Mouse (Mus musculus) embryonic facial prominence, embryonic 11.5 days (tissue): ENCODE results near the gene Paxip1. TPM values are rescaled to one million over a fixed set of nuclear protein-coding genes. Genes with fewer than 3 reads are reported as not detected.

Experiments
- ATAC-seq: fragments of 200-750 bp; cut with Nextera tagmentation; replicated peaks from 2 replicates; pipeline ENCODE4 v1.8.0; 2017; ENCODE audit warnings: low read depth; ENCODE audit not compliant: insufficient number of reproducible peaks, low FRiP score, low TSS enrichment
- DNase-seq: peaks from one replicate; pipeline ENCODE4 v3.0.0-alpha.2; 2015; ENCODE audit warnings: low spot score
- H3K27ac ChIP-seq: fragments of 300-500 bp; sonication (generic); replicated peaks from 2 replicates; pipeline ENCODE4 v1.5.1; 2014; ENCODE audit warnings: mild to moderate bottlenecking, low read depth, low read length, control low read depth
- H3K27me3 ChIP-seq: fragments of 300-500 bp; sonication (generic); 2 replicates; pipeline ENCODE4 v1.6.1; 2014; ENCODE audit warnings: mild to moderate bottlenecking, low read length, moderate library complexity, mixed read lengths; ENCODE audit not compliant: control insufficient read depth, insufficient read depth
- H3K36me3 ChIP-seq: fragments of 300-500 bp; sonication (generic); replicated peaks from 2 replicates; pipeline ENCODE4 v1.6.1; 2014; ENCODE audit warnings: low read depth, mild to moderate bottlenecking, low read length, moderate library complexity, mixed read lengths; ENCODE audit not compliant: control insufficient read depth, insufficient read depth
- H3K4me1 ChIP-seq: fragments of 300-500 bp; sonication (generic); 2 replicates; pipeline ENCODE4 v1.6.1; 2014; ENCODE audit warnings: low read length, mixed read lengths; ENCODE audit not compliant: control insufficient read depth, insufficient read depth
- H3K4me2 ChIP-seq: fragments of 300-500 bp; sonication (generic); 2 replicates; pipeline ENCODE4 v1.6.1; 2014; ENCODE audit warnings: low read depth, mild to moderate bottlenecking, control low read depth, low read length, moderate library complexity
- H3K4me3 ChIP-seq: fragments of 300-500 bp; sonication (generic); 2 replicates; pipeline ENCODE4 v1.5.1; 2014; ENCODE audit warnings: low read depth, low read length, control low read depth
- H3K9ac ChIP-seq: fragments of 300-500 bp; sonication (generic); replicated peaks from 2 replicates; pipeline ENCODE4 v1.6.1; 2014; ENCODE audit warnings: mild to moderate bottlenecking, control low read depth, low read length
- H3K9me3 ChIP-seq: fragments of 300-500 bp; sonication (generic); replicated peaks from 2 replicates; pipeline ENCODE4 v1.6.1; 2016; ENCODE audit warnings: mild to moderate bottlenecking, low read length, inconsistent platforms, mixed read lengths; ENCODE audit not compliant: control insufficient read depth
- WGBS: fragments of 180-500 bp; shearing (Covaris S2); extraction: QIAGEN DNeasy Blood & Tissue Kit; methylation state at CpG from one replicate; pipeline ENCODE4 v1.1.7; 2014; 5-methylcytosine and 5-hydroxymethylcytosine counted together
- polyA plus RNA-seq: library from polyadenylated mRNA; unstranded; fragments of >200 nt; fragmentation: Nextera tagmentation; extraction: Ambion mirVana; gene quantifications from 2 replicates; pipeline ENCODE4 v1.2.1, GENCODE M21; 2014

Paxip1 gene
- polyA plus RNA-seq, 1 experiment from 2014 or later: 43.6 TPM

- Histone ChIP-seq H3K4me3 (peak overlapping the region; percentile 65), H3K9me3 (no peaks in the 10 kb centered on the region), H3K36me3 (peaks cover 4% of the 10 kb centered on the region; the same call in 1 of the 2 replicates), H3K4me1 (no peaks in the 10 kb centered on the region), H3K4me2 (peak overlapping the region; percentile 50), H3K27me3 (no peaks in the 10 kb centered on the region), H3K27ac (no peak overlapping the region), H3K9ac (no peak overlapping the region; the same call in 1 of the 2 replicates)
- DNase-seq (no peak), ATAC-seq (no peak)
- WGBS: 53% methylated on average over 9 of the region's 9 CpGs
Measured at GRCm38 (mm10) chr5:27792531-27793205, 1.2 kb upstream of the Paxip1 start.

- ATAC-seq: no peak
- H3K27ac ChIP-seq: no peak overlapping the region; the same call in 1 of the 2 replicates
Measured at GRCm38 (mm10) chr5:27792173-27792470, 631 bp upstream of the Paxip1 start.

GRCm38 (mm10) chr5:27790910-27791288 lies 592 bp downstream of the Paxip1 start:
- Histone ChIP-seq H3K36me3 (peaks cover 7% of the 10 kb centered on the region), H3K4me1 (no peaks in the 10 kb centered on the region), H3K27me3 (no peaks in the 10 kb centered on the region), H3K4me2 (peak overlapping the region; percentile 59), H3K9me3 (no peaks in the 10 kb centered on the region), H3K4me3 (peak overlapping the region; percentile 65), H3K27ac (peak overlapping the region; percentile 60), H3K9ac (peak overlapping the region; percentile 81)
- 0% methylated on average over 41 of the region's 47 CpGs for WGBS
- peak; percentile 80 for DNase-seq
- ATAC-seq: peak; percentile 80

More at GRCm38 (mm10) chr5:27792173-27792470, 631 bp upstream of the Paxip1 start:
- H3K9me3 ChIP-seq: no peaks in the 10 kb centered on the region
- no peaks in the 10 kb centered on the region for H3K27me3 ChIP-seq
- no peaks in the 10 kb centered on the region for H3K4me1 ChIP-seq
- DNase-seq: no peak
- H3K36me3 ChIP-seq: peaks cover 7% of the 10 kb centered on the region
- H3K9ac ChIP-seq: peak overlapping the region; percentile 81
- peak overlapping the region; percentile 50 for H3K4me2 ChIP-seq
- H3K4me3 ChIP-seq: peak overlapping the region; percentile 65
- 19% methylated on average over 8 of the region's 8 CpGs for WGBS

GRCm38 (mm10) chr5:27790086-27790909 lies 1.2 kb downstream of the Paxip1 start:
- ATAC-seq: no peak
- DNase-seq: no peak
- H3K9me3 ChIP-seq: no peaks in the 10 kb centered on the region
- peaks cover 7% of the 10 kb centered on the region for H3K36me3 ChIP-seq
- H3K27me3 ChIP-seq: no peaks in the 10 kb centered on the region
- H3K4me1 ChIP-seq: no peaks in the 10 kb centered on the region
- H3K4me2 ChIP-seq: peak overlapping the region; percentile 59
- no peak overlapping the region for H3K27ac ChIP-seq
- peak overlapping the region; percentile 81 for H3K9ac ChIP-seq
- peak overlapping the region; percentile 65 for H3K4me3 ChIP-seq
- 34% methylated on average over 21 of the region's 21 CpGs for WGBS

GRCm38 (mm10) chr5:27789586-27789985 lies 1.9 kb downstream of the Paxip1 start:
- peaks cover 7% of the 10 kb centered on the region for H3K36me3 ChIP-seq
- no peak for ATAC-seq
- H3K9me3 ChIP-seq: no peaks in the 10 kb centered on the region
- peak overlapping the region; percentile 65 for H3K4me3 ChIP-seq
- H3K4me1 ChIP-seq: no peaks in the 10 kb centered on the region
- no peaks in the 10 kb centered on the region for H3K27me3 ChIP-seq
- 73% methylated on average over 10 of the region's 10 CpGs for WGBS
- no peak overlapping the region for H3K27ac ChIP-seq
- H3K4me2 ChIP-seq: peak overlapping the region; percentile 59
- DNase-seq: no peak
- 0 out of 2 replicates have a peak overlapping the region, but pooled peaks have one; percentile 32 for H3K9ac ChIP-seq

- Histone ChIP-seq H3K4me2 (no peak overlapping the region), H3K27me3 (no peaks in the 10 kb centered on the region), H3K27ac (no peak overlapping the region), H3K4me3 (no peak overlapping the region), H3K4me1 (no peaks in the 10 kb centered on the region), H3K9me3 (no peaks in the 10 kb centered on the region), H3K36me3 (peaks cover 9% of the 10 kb centered on the region), H3K9ac (no peak overlapping the region)
- 95% methylated on average over 9 of the region's 9 CpGs for WGBS
- no peak for ATAC-seq
- no peak for DNase-seq
Measured at GRCm38 (mm10) chr5:27783381-27783780, 8.1 kb downstream of the Paxip1 start.

- H3K9me3 ChIP-seq: no peaks in the 10 kb centered on the region
- H3K4me3 ChIP-seq: no peak overlapping the region
- H3K27ac ChIP-seq: no peak overlapping the region
- H3K27me3 ChIP-seq: no peaks in the 10 kb centered on the region
- H3K9ac ChIP-seq: no peak overlapping the region
- no peak for ATAC-seq
- no peaks in the 10 kb centered on the region for H3K4me1 ChIP-seq
- H3K36me3 ChIP-seq: peaks cover 7% of the 10 kb centered on the region
- no peak for DNase-seq
- H3K4me2 ChIP-seq: no peak overlapping the region
- WGBS: 88% methylated on average over 5 of the region's 5 CpGs
Measured at GRCm38 (mm10) chr5:27767948-27768347, 23.5 kb downstream of the Paxip1 start.

GRCm38 (mm10) chr5:27765780-27766179 lies 25.7 kb downstream of the Paxip1 start:
- no peaks in the 10 kb centered on the region for H3K9me3 ChIP-seq
- no peaks in the 10 kb centered on the region for H3K4me1 ChIP-seq
- 90% methylated on average over 4 of the region's 4 CpGs for WGBS
- H3K4me2 ChIP-seq: no peak overlapping the region
- ATAC-seq (no peak), DNase-seq (no peak)
- H3K4me3 ChIP-seq: no peak overlapping the region
- H3K9ac ChIP-seq: no peak overlapping the region
- peaks cover 2% of the 10 kb centered on the region for H3K36me3 ChIP-seq
- H3K27ac ChIP-seq: no peak overlapping the region
- H3K27me3 ChIP-seq: no peaks in the 10 kb centered on the region
